Mouse (Mus musculus): ENCODE results near the gene Hist1h4f. TPM values are rescaled to one million over a fixed set of nuclear protein-coding genes. Genes with fewer than 3 reads are reported as not detected.
"Not testable (repeated sequence)": the region's sequence is repeated elsewhere in the genome, so short reads cannot be mapped to it uniquely, and the experiment has no call there.

Hist1h4f gene
- polyA plus RNA-seq, 1 experiment from 2014 or later, result not detected

DNA sequence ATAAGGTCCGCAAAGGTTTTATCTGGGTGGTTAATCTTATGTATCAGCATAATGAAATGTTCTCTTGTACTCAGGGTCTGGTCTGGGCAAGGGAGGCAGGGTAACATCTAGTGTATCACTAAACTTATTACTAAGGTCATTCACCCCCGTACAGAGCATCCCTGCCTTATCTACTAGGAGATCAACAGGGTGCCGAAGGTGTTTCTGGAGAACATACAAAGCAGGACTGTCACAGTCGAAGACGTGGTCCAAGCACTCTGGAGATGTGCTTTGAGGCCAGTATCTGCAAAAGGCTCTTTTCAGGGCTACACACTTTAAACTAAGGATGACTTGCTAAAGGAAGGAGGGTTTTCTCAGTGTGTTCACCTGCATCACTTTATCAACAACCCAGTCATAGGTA lies 4.8 kb downstream of the Hist1h4f start:
- WGBS, result 87% methylated on average over 5 of the region's 5 CpGs
- no peak overlapping the region for H3K4me2 ChIP-seq

DNA sequence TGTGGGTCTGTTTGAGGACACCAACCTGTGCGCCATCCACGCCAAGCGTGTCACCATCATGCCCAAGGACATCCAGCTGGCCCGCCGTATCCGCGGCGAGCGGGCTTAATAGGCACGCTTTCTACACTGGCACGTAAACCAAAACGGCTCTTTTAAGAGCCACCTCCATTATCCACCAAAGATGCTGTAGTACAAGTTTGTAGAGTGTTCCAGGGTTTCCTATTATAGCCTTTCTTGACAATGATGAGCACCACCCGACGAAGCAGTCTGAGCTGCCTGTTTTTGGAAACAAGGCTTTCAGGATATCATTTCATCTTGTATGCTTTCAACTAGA lies 6.7 kb downstream of the Hist1h4f start:
- peak overlapping the region; percentile 90; the same call in 1 of the 2 replicates for H3K27ac ChIP-seq (replicated peaks)
- H3K4me2 ChIP-seq, result peak overlapping the region; percentile 87
- H3K4me3 ChIP-seq, result peak overlapping the region; percentile 55
- H3K9me3 ChIP-seq; ATAC-seq (ENCODE audit: low FRiP score, low read depth); H3K36me3 ChIP-seq; H3K27me3 ChIP-seq; H3K4me1 ChIP-seq (replicated peaks): not testable (repeated sequence)
- WGBS, result 0% methylated on average over 11 of the region's 14 CpGs
- H3K9ac ChIP-seq, result peak overlapping the region; percentile 61; the same call in 1 of the 2 replicates

More for the DNA sequence above, 4.8 kb downstream of the Hist1h4f start:
- H3K27me3 ChIP-seq, result no peaks in the 10 kb centered on the region
- H3K4me1 ChIP-seq (replicated peaks), result peaks cover 15% of the 10 kb centered on the region
- no peak overlapping the region for H3K27ac ChIP-seq (replicated peaks)
- no peak overlapping the region for H3K9ac ChIP-seq
- no peaks in the 10 kb centered on the region for H3K9me3 ChIP-seq
- no peak for ATAC-seq (ENCODE audit: low FRiP score, low read depth)
- H3K36me3 ChIP-seq, result no peaks in the 10 kb centered on the region
- no peak overlapping the region for H3K4me3 ChIP-seq

DNA sequence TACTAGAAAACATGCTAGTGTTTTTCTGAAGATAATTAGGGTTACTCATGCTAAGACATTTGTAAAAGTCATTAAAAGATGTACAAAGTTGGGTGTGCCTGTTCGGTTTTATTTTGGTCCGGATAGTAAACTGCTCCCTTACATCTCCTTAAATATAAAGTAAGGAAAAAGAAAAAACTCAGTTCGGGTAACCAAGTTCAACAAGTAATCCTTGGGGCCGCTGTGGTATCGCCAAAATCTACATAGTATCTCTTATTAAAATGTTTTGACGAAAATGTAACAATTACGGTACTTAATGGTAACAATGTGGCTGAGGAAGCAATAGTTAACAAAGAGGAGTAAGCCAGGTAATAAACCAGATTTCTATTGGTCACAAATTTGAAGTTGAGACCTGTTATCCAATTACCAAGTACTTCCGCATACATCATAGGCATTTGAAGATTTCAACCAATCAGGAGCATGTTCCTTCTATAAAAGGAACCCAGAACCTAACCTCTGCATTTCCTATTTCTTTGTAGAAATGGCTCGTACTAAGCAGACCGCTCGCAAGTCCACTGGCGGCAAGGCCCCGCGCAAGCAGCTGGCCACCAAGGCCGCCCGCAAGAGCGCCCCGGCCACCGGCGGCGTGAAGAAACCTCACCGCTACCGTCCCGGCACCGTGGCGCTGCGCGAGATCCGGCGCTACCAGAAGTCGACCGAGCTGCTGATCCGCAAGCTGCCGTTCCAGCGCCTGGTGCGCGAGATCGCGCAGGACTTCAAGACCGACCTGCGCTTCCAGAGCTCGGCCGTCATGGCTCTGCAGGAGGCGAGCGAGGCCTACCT lies 7.3 kb downstream of the Hist1h4f start, which contains the start of gene Hist1h3f:
Hist1h3f (plus strand) TSS at position 88 of the 822 bp plus-strand sequence.
- Histone ChIP-seq H3K9me3 (no peaks in the 10 kb centered on the region), H3K27me3 (no peaks in the 10 kb centered on the region), H3K4me1 (replicated peaks) (peaks cover 8% of the 10 kb centered on the region), H3K9ac (peak within 1 kb of the TSS; percentile 61), H3K27ac (replicated peaks) (peak within 1 kb of the TSS; percentile 90), H3K36me3 (no peaks in the 10 kb centered on the region), H3K4me2 (peak within 1 kb of the TSS; percentile 87), H3K4me3 (peak within 1 kb of the TSS; percentile 55)
- WGBS, result under 1% methylated on average over 34 of the region's 45 CpGs
- peak; percentile 96 for ATAC-seq (ENCODE audit: low FRiP score, low read depth)

DNA sequence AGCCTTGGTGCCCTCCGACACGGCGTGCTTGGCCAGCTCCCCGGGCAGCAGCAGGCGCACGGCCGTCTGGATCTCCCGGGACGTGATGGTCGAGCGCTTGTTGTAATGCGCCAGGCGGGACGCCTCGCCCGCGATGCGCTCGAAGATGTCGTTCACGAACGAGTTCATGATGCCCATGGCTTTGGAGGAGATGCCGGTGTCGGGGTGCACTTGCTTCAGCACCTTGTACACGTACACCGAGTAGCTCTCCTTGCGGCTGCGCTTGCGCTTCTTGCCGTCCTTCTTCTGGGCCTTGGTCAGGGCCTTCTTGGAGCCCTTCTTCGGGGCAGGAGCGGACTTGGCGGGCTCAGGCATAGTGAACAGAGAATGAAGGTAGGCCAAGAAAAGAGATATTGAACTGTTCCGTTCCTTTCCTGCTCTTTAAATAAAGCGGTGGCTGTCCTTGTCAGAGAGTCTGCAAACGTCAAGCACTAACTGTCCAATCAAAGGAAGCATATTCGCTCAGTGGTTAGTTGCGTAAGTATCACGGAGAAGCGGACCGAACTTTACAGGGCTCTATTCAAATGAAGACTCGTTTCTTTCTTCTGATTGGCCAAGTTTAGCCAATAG lies 8.3 kb downstream of the Hist1h4f start, which contains the start of gene Hist1h2bh:
Hist1h2bh (minus strand) TSS at position 394 of the 609 bp plus-strand sequence.
- under 1% methylated on average over 41 of the region's 42 CpGs for WGBS
- peak within 1 kb of the TSS; percentile 90 for H3K27ac ChIP-seq (replicated peaks)
- not testable (repeated sequence) for H3K4me1 ChIP-seq (replicated peaks); H3K36me3 ChIP-seq; H3K27me3 ChIP-seq; H3K9me3 ChIP-seq
- peak within 1 kb of the TSS; percentile 87 for H3K4me2 ChIP-seq
- H3K4me3 ChIP-seq, result peak within 1 kb of the TSS; percentile 55
- ATAC-seq (ENCODE audit: low FRiP score, low read depth), result peak; percentile 92
- H3K9ac ChIP-seq, result peak within 1 kb of the TSS; percentile 43

DNA sequence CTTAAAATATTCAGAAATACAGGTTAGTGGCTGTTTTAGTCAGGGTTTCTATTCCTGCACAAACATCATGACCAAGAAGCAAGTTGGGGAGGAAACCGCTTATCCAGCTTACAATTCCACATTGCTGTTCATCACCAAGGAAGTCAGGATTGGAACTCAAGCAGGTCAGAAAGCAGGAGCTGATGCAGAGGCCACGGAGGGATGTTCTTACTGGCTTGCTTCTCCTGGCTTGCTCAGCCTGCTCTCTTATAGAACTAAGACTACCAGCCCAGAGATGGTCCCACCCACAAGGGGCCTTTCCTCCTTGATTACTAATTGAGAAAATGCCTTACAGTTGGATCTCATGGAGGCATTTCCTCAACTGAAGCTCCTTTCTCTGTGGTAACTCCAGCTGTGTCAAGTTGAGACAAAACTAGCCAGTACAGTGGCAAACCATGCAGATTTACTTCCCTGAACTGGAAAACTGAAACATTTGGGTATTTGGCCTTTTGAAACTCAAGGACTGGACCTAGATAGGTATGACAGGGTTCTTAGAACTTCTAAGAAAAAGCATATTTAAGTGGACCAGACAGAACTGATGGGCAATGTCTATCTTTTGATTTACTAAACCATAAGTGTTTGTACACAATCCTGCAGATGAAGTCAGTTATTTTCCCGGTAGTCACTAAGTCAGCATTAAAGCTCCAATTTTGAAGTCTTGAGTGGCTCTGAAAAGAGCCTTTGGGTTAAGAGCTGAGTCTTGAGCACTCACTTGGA lies 9.0 kb downstream of the Hist1h4f start:
- H3K9me3 ChIP-seq; H3K27me3 ChIP-seq; ATAC-seq (ENCODE audit: low FRiP score, low read depth); H3K4me1 ChIP-seq (replicated peaks); H3K36me3 ChIP-seq: not testable (repeated sequence)
- H3K9ac ChIP-seq, result peak overlapping the region; percentile 40
- 0 out of 2 replicates have a peak overlapping the region, but pooled peaks have one; percentile 77 for H3K27ac ChIP-seq (replicated peaks)
- peak overlapping the region; percentile 87 for H3K4me2 ChIP-seq
- WGBS, result 3% methylated on average over 3 of the region's 3 CpGs
- peak overlapping the region; percentile 49 for H3K4me3 ChIP-seq

DNA sequence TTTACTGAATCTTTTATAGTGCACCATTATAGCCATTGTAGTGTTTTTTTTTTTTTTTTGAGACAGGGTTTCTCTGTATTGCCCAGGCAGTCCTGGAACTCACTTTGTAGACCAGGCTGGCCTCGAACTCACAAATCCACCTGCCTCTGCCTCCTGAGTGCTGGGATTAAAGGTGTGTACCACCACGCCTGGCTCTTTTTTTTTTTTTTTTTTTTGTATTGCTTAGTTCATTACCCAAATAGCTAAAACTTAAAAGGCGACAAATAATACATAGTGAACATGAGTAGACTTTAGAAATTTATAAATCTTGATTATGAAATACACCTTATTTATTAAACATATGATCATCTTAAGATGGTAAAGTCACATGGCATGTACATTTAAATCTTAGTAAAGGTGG lies 10.0 kb downstream of the Hist1h4f start:
- Histone ChIP-seq H3K36me3 (no peaks in the 10 kb centered on the region), H3K27ac (replicated peaks) (no peak overlapping the region), H3K9me3 (no peaks in the 10 kb centered on the region), H3K4me1 (replicated peaks) (peaks cover 8% of the 10 kb centered on the region), H3K4me2 (no peak overlapping the region), H3K4me3 (no peak overlapping the region), H3K9ac (no peak overlapping the region), H3K27me3 (no peaks in the 10 kb centered on the region)
- WGBS, result 81% methylated on average over 3 of the region's 3 CpGs
- no peak for ATAC-seq (ENCODE audit: low FRiP score, low read depth)

DNA sequence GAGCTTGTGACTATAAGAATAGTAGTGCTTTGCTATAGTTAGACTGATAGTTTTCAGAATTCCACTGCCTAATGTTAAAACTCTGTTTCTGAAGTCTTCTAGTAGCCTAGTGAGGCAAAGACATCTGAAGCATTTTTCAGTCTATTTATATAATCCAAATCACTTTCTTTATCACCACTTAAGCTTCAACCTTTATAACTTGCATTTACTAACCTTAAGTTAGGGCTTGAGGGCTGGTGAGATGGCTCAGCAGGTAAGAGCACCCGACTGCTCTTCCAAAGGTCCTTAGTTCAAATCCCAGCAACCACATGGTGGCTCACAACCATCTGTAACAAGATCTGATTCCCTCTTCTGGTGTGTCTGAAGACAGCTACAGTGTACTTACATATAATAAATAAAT lies 11.6 kb downstream of the Hist1h4f start:
- H3K4me3 ChIP-seq, result not testable (repeated sequence)
- 70% methylated on average over 1 of the region's 1 CpGs for WGBS

DNA sequence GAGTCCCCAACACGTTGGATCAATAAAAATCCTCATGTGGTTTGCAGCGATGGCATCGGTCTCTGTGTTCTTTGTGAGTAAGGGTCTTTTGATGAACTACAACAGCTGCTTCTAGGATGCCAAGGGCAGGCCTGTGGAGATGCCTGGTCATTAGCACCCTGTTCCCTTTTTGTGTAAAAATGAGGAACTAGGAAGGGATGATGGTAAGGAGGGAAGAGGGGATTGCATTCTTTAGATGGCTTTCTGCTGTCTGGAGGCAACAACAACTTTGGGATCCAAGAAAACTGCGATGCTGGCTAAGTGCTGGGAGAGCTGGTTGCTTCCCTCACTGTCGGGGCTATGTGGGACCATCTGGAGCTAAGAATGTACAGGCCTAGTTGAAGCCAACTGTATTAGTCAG lies 13.2 kb downstream of the Hist1h4f start:
- Histone ChIP-seq H3K9me3 (no peaks in the 10 kb centered on the region), H3K27me3 (no peaks in the 10 kb centered on the region), H3K27ac (replicated peaks) (no peak overlapping the region), H3K4me3 (no peak overlapping the region), H3K4me1 (replicated peaks) (peaks cover 21% of the 10 kb centered on the region), H3K9ac (no peak overlapping the region), H3K4me2 (no peak overlapping the region), H3K36me3 (no peaks in the 10 kb centered on the region)
- 78% methylated on average over 5 of the region's 5 CpGs for WGBS
- ATAC-seq (ENCODE audit: low FRiP score, low read depth), result no peak

More for the DNA sequence above, 11.6 kb downstream of the Hist1h4f start:
- not testable (repeated sequence) for H3K9me3 ChIP-seq; H3K9ac ChIP-seq; H3K36me3 ChIP-seq; H3K4me2 ChIP-seq; ATAC-seq (ENCODE audit: low FRiP score, low read depth); H3K27me3 ChIP-seq; H3K27ac ChIP-seq (replicated peaks)
- H3K4me1 ChIP-seq (replicated peaks), result peaks cover 12% of the 10 kb centered on the region

DNA sequence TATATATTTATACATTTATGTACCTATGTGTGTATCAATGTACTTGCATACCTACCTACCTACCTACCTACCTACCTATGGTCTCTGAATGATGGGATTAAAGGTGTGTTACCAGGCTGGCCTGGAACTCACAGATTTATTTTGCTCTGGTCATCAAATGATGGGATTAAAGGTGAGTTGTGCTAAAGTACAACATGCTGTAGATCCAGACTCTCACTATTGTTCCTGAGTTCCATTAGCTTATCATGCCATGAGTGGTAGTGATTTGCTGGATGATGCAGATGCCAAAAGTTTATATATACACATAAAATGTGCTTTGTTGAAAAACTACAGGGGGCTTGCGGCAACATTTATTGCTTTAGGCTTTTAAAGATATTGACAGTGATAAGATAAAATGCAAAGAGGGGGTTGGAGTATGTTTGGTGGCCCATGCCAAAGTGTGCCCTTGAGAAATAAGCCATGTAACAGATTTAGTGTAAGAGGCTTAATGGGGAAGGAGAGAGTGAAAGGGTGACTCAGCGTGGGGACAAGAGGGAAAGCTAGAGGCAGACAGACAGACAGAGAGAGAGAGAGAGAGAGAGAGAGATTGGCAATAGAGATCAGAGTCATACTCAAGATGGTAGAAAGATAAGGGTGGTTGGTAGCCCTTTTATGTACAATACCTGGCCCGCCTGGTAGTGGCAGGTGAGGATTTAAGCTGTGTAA lies 14.3 kb downstream of the Hist1h4f start:
- H3K27ac ChIP-seq (replicated peaks), result no peak overlapping the region
- H3K4me2 ChIP-seq, result peak overlapping the region; percentile 89
- H3K4me1 ChIP-seq (replicated peaks), result peaks cover 27% of the 10 kb centered on the region
- no peak overlapping the region for H3K4me3 ChIP-seq
- no peaks in the 10 kb centered on the region for H3K36me3 ChIP-seq
- H3K27me3 ChIP-seq, result no peaks in the 10 kb centered on the region
- no peaks in the 10 kb centered on the region for H3K9me3 ChIP-seq
- WGBS, result 83% methylated on average over 3 of the region's 3 CpGs
- no peak overlapping the region for H3K9ac ChIP-seq
- ATAC-seq (ENCODE audit: low FRiP score, low read depth), result no peak

DNA sequence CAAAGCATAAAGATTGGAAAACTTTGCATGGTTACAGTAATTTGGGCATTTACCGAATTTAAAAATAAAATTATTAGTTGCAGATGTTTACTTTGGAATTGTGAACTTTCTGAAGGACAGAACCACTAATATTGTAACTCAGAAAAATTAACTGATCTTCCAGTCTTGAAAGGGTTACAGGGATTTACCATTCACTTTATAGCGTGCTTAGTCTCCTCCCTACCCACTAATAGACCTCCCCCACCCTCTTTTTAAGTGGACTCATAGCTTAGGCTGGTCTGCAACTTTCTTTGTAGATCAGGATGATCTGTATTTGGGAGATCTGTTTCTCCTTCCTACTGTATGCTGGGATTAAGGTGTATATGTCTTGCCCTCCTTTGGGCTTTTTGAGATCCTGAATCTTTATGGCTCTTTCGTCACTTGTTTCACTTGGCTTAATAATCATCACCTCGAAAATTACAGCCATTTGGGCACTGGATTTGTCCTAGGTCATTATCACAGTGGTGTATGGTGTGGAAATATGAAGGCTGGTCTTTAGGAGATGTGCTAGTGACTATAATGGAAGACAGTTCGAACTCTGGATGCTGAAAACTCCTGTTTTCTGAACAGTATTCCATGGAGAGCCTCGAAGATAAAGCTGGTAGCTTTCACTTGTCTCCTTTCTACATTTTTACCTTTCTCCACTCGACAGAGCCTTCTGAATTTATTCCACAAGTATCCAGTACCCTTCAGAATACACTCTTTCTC lies 15.2 kb downstream of the Hist1h4f start:
- Histone ChIP-seq H3K27ac (replicated peaks) (no peak overlapping the region), H3K9ac (0 out of 2 replicates have a peak overlapping the region, but pooled peaks have one; percentile 10), H3K27me3 (no peaks in the 10 kb centered on the region), H3K4me2 (peak overlapping the region; percentile 89), H3K9me3 (no peaks in the 10 kb centered on the region), H3K4me1 (replicated peaks) (peaks cover 30% of the 10 kb centered on the region), H3K4me3 (peak overlapping the region; percentile 52), H3K36me3 (no peaks in the 10 kb centered on the region)
- 20% methylated on average over 7 of the region's 7 CpGs for whole genome bisulfite sequencing
- ATAC-seq (ENCODE audit: low FRiP score, low read depth), result no peak
